ENCODE assay signal across 11 mouse cellular contexts in the genomic region with DNA sequence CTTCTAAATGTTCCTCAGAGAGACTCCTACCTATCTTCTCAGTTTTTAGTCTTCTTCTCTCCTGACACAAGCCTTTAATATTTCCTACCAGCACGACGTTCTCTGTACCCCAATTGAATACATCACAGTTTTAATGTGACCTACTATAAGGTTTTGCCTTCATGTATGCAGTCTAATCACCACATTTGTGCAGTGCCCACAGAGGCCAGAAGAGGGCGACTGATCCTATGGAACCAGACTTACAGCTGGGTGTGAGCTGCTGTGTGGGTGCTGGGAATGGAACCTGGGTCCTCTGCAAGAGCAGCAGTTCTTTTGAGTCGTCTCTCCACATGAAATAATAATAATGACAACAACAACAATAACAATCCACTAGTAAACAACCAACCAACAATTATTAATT. TPM values are rescaled to one million over a fixed set of nuclear protein-coding genes. Genes with fewer than 3 reads are reported as not detected.
A peak's percentile ranks its signal among the peaks of the same experiment; 100 is the strongest.
DNase-seq lines count a peak whose midpoint lies in the region; ATAC-seq lines count a peak whose summit lies in the region.
"Had no signal": no experiment of that assay in that cellular context is flagged by ENCODE, and none has a peak within 500 bp of the region (broad histone marks: within the 10 kb centered on the region; RNA-seq: fewer than 3 reads in every experiment).

No protein-coding gene starts in this region.

- H3K4me3 ChIP-seq in forebrain, embryonic 11.5 days (ENCODE audit: low read depth, low read length) = no peak overlapping the region
- no peak overlapping the region for H3K4me3 ChIP-seq in forebrain, embryonic 16.5 days (replicated peaks; ENCODE audit: low read length)

- no peak overlapping the region for H3K27ac ChIP-seq in forebrain, embryonic 11.5 days (ENCODE audit: low read depth, low read length)
- no peak overlapping the region for H3K27ac ChIP-seq in forebrain, embryonic 16.5 days (ENCODE audit: low read length)

- H3K36me3 ChIP-seq in forebrain, embryonic 11.5 days (ENCODE audit: control insufficient read depth, insufficient read depth, low read length) = no peaks in the 10 kb centered on the region
- H3K36me3 ChIP-seq in forebrain, embryonic 16.5 days (ENCODE audit: control insufficient read depth, insufficient read depth) = no peaks in the 10 kb centered on the region
- H3K36me3 ChIP-seq: G1E had no signal

- ATAC-seq in forebrain, embryonic 11.5 days (replicated peaks; ENCODE audit: low FRiP score) = no peak; the same call in 1 of the 2 replicates
- ATAC-seq in forebrain, embryonic 16.5 days = no peak

- no peaks in the 10 kb centered on the region for H3K27me3 ChIP-seq in forebrain, embryonic 11.5 days (ENCODE audit: control insufficient read depth, insufficient read depth, low read length)
- H3K27me3 ChIP-seq in forebrain, embryonic 16.5 days (replicated peaks; ENCODE audit: control insufficient read depth, insufficient read depth, low read length) = no peaks in the 10 kb centered on the region

- H3K4me2 ChIP-seq in forebrain, embryonic 11.5 days (ENCODE audit: low read depth, low read length, severe bottlenecking) = no peak overlapping the region
- H3K4me2 ChIP-seq in forebrain, embryonic 16.5 days (ENCODE audit: low read length) = no peak overlapping the region

- 67% methylated on average over 4 of the region's 4 CpGs for WGBS in forebrain, embryonic 11.5 days
- 63% methylated on average over 4 of the region's 4 CpGs for WGBS in forebrain, embryonic 16.5 days

- H3K9ac ChIP-seq in forebrain, embryonic 11.5 days (ENCODE audit: low read length) = no peak overlapping the region
- H3K9ac ChIP-seq in forebrain, embryonic 16.5 days (replicated peaks; ENCODE audit: low read depth, low read length) = no peak overlapping the region

- no peaks in the 10 kb centered on the region for H3K4me1 ChIP-seq in forebrain, embryonic 11.5 days (replicated peaks; ENCODE audit: control insufficient read depth, insufficient read depth, low read length)
- H3K4me1 ChIP-seq in forebrain, embryonic 16.5 days (replicated peaks; ENCODE audit: control insufficient read depth, insufficient read depth, low read length) = peaks cover 6% of the 10 kb centered on the region; the same call in 1 of the 2 replicates

- DNase-seq in forebrain, embryonic 11.5 days (ENCODE audit: low spot score) = peak; percentile 72
- DNase-seq in lung, postnatal 14 days = peak; percentile 7
- no peak for DNase-seq in lung, postnatal 4 days
- DNase-seq in forelimb bud, embryonic 11.5 days (ENCODE audit: low read depth, low spot score) = peak; percentile 68
- peak; percentile 58 for DNase-seq in thymus, postnatal 0 days (ENCODE audit: low spot score)
- DNase-seq in layer of hippocampus, adult 11-12 months (ENCODE audit: low spot score) = no peak
- no peak for DNase-seq in frontal cortex, postnatal 14 days (ENCODE audit: low spot score in 2 of 2)

- no peaks in the 10 kb centered on the region for H3K9me3 ChIP-seq in forebrain, embryonic 11.5 days (ENCODE audit: control insufficient read depth, low read length)
- H3K9me3 ChIP-seq in forebrain, embryonic 16.5 days (ENCODE audit: control insufficient read depth, low read length) = no peaks in the 10 kb centered on the region
- H3K9me3 ChIP-seq: G1E had no signal

RNA-seq across cellular contexts. Expression of a gene that starts 11.1 kb away (rescaled TPM):
- not detected in 2 replicates for polyA plus RNA-seq in forebrain, embryonic 11.5 days (2014; fragmentation: Nextera tagmentation; extraction: Ambion mirVana)
- not detected in 2 replicates for polyA plus RNA-seq in forebrain, embryonic 16.5 days (2015; fragmentation: Nextera tagmentation; extraction: Ambion mirVana)
- not detected in 2 replicates for polyA plus RNA-seq in thymus, postnatal 0 days (2015; fragmentation: Nextera tagmentation; extraction: Ambion mirVana)
- polyA plus RNA-seq: G1E; large intestine, adult 2 months; neural tube, embryonic 14.5 days had no signal

RNA-seq across cellular contexts. Expression of a gene that starts 18.0 kb away (rescaled TPM):
- 0.27 and 0.92 TPM in 2 replicates for polyA plus RNA-seq in forebrain, embryonic 11.5 days (2014; fragmentation: Nextera tagmentation; extraction: Ambion mirVana)
- polyA plus RNA-seq in forebrain, embryonic 16.5 days (2015; fragmentation: Nextera tagmentation; extraction: Ambion mirVana) = 37.0 and 42.5 TPM in 2 replicates
- polyA plus RNA-seq in thymus, postnatal 0 days (2015; fragmentation: Nextera tagmentation; extraction: Ambion mirVana) = 0.26 TPM in 1 of 2 replicates, not detected in the other
- polyA plus RNA-seq: G1E; large intestine, adult 2 months had no signal

RNA-seq across cellular contexts. Expression of a gene that starts 29.6 kb away (rescaled TPM):
- polyA plus RNA-seq in forebrain, embryonic 11.5 days (2014; fragmentation: Nextera tagmentation; extraction: Ambion mirVana) = not detected in 2 replicates
- not detected in 2 replicates for polyA plus RNA-seq in forebrain, embryonic 16.5 days (2015; fragmentation: Nextera tagmentation; extraction: Ambion mirVana)
- 0.13 TPM in 1 of 2 replicates, not detected in the other for polyA plus RNA-seq in thymus, postnatal 0 days (2015; fragmentation: Nextera tagmentation; extraction: Ambion mirVana)
- polyA plus RNA-seq: G1E; large intestine, adult 2 months; neural tube, embryonic 14.5 days had no signal

RNA-seq across cellular contexts. Expression of a gene that starts 41.5 kb away (rescaled TPM):
- polyA plus RNA-seq in forebrain, embryonic 11.5 days (2014; fragmentation: Nextera tagmentation; extraction: Ambion mirVana) = not detected in 2 replicates
- polyA plus RNA-seq in forebrain, embryonic 16.5 days (2015; fragmentation: Nextera tagmentation; extraction: Ambion mirVana) = not detected in 2 replicates
- polyA plus RNA-seq in thymus, postnatal 0 days (2015; fragmentation: Nextera tagmentation; extraction: Ambion mirVana) = not detected in 2 replicates
- polyA plus RNA-seq: G1E; large intestine, adult 2 months; neural tube, embryonic 14.5 days had no signal

RNA-seq across cellular contexts. Expression of a gene that starts 53.1 kb away (rescaled TPM):
- not detected in 2 replicates for polyA plus RNA-seq in forebrain, embryonic 11.5 days (2014; fragmentation: Nextera tagmentation; extraction: Ambion mirVana)
- not detected in 2 replicates for polyA plus RNA-seq in forebrain, embryonic 16.5 days (2015; fragmentation: Nextera tagmentation; extraction: Ambion mirVana)
- polyA plus RNA-seq in thymus, postnatal 0 days (2015; fragmentation: Nextera tagmentation; extraction: Ambion mirVana) = not detected in 2 replicates
- polyA plus RNA-seq: G1E; large intestine, adult 2 months; neural tube, embryonic 14.5 days had no signal

Comparison
In these comparisons a context has a peak if more than half of its experiments do, and no peak if none do; other contexts are left out.
1. DNase-seq: peak in forebrain, embryonic 11.5 days (single experiment), lung, postnatal 14 days (single experiment), forelimb bud, embryonic 11.5 days (single experiment) and thymus, postnatal 0 days (single experiment); none in lung, postnatal 4 days (0 of 2), layer of hippocampus, adult 11-12 months (single experiment) and frontal cortex, postnatal 14 days (0 of 2).
2. RNA of a gene that starts 18.0 kb away (polyA plus RNA-seq): 37.0 to 42.5 TPM in forebrain, embryonic 16.5 days; 0.27 to 0.92 TPM in forebrain, embryonic 11.5 days and 0.26 TPM in thymus, postnatal 0 days; every median in the first group is over 10 times any median in the second.